Mouse (Mus musculus) stomach, postnatal 0 days (tissue): ENCODE data around the gene Nrip2.

Experiments used
- CTCF ChIP-seq: IDR thresholded peaks from 2 replicates; pipeline ENCODE4 v1.5.1; 2016; ENCODE audit warnings: antibody characterized with exemption, low read depth, mild to moderate bottlenecking, moderate library complexity
- EP300 ChIP-seq: optimal IDR thresholded peaks from 2 replicates; pipeline ENCODE3; 2016; ENCODE audit warnings: antibody characterized with exemption

DNA sequence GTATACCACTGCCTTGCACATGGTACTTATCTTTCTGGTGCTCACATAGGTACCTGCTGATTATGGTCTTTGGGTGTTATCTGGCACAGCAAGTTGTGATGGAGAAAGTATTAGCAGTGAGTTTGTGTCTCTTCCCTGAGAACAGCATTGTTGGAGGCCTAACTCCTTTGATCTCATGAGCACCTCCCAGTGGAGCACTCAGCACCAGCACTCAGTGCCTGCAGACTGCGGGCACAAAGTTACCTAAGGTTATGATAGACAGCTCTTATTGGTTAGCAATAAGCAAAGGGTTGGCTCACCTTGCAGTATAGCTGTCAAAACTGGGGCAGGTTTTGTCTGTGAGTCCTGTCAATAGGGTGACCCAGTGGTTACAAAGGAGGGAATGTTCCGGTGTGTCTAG, 41.1 kb downstream of the Nrip2 start:
- TF ChIP-seq CTCF: peak; percentile 34
- TF ChIP-seq EP300: no peak
